Mouse (Mus musculus): Measurements from ENCODE around the gene Ttc13.

DNA sequence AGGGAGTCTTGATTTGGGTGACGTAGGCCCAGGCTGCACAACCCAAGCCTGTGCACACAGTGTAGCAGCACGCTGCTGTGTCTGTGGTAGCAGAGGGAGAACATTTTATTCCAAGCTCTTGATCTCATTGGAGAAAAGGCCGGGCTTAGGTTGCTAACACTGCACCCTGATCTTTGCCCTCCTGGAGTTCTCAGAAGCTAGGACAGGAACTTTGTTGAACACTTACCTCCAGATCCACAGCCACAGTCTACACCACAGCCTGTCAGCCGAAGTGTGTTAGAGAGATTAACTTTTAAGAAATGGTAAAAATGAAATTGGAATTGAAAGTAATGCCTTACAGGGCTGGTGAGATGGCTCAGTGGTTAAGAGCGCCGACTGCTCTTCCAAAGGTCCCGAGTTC, 2.5 kb upstream of the Ttc13 start:
- no peak for TF ChIP-seq CTCF (IDR thresholded peaks at IDR 0.05; ENCODE audit: low read depth, low read length)
- no peak for TF ChIP-seq TAL1 (conservative IDR thresholded peaks at IDR 0.05; ENCODE audit: low read depth, low read length)
- TF ChIP-seq POLR2AphosphoS5 (IDR thresholded peaks at IDR 0.05; ENCODE audit: insufficient replicate concordance, low read depth, low read length), result no peak
- TF ChIP-seq GATA2 (IDR thresholded peaks at IDR 0.05; ENCODE audit: borderline replicate concordance, low read depth, low read length), result no peak
